ENCODE assay signal across 9 mouse cellular contexts in the genomic region with DNA sequence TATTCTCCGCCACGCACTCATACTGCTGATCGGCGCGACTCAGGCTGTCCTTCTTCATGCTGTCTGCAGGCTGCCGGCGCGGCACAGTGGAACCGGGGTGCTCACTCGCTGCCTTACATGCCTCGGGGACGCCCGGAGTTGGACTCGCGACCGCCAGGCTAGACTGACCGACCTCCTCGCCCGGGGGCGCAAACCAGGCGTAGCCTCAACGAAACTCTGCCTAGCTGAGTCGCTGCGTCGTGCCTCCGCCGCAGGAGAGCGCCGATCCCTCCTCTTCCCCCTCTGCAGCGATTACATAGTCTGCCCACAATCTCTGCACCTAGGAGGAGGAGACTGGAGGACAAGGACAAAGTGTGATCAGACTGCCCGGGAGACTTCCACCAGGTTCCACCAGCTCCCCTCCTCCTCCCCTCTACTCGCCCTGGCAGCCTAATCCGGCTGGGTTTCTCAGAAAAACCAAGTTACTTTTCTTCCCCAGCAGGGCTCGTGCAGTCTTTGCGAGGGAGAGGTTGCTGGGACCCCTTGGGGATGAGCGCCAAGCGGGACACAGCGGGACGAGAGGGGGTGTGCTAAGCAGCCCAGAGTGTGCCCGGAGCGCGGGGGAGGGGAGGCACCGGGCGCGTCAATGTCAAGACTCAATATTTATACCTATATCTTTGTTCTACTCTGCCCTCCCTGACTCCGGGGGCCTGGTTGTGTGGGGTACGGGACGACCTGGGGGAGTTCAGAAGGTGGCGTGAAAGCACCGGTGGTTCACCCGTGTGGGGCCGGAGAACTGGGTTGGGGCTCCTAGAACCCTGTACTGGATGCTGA.
A peak's percentile ranks its signal among the peaks of the same experiment; 100 is the strongest.
DNase-seq lines count a peak whose midpoint lies in the region; ATAC-seq lines count a peak whose summit lies in the region.
"Had no signal": no experiment of that assay in that cellular context is flagged by ENCODE, and none has a peak within 500 bp of the region (broad histone marks: within the 10 kb centered on the region; RNA-seq: fewer than 3 reads in every experiment).

No protein-coding gene starts in this region.

- WGBS in heart, embryonic 16.5 days = 17% methylated on average over 51 of the region's 52 CpGs
- WGBS in hindbrain, embryonic 12.5 days = 25% methylated on average over 47 of the region's 52 CpGs
- 24% methylated on average over 51 of the region's 52 CpGs for WGBS in midbrain, embryonic 14.5 days

- no peak overlapping the region for H3K9ac ChIP-seq in heart, embryonic 16.5 days (ENCODE audit: low read length)
- H3K9ac ChIP-seq in hindbrain, embryonic 12.5 days = no peak overlapping the region
- H3K9ac ChIP-seq in midbrain, embryonic 14.5 days (replicated peaks; ENCODE audit: low read length) = no peak overlapping the region

- no peaks in the 10 kb centered on the region for H3K4me1 ChIP-seq in heart, embryonic 16.5 days (ENCODE audit: control insufficient read depth, insufficient read depth, low read length)
- no peaks in the 10 kb centered on the region for H3K4me1 ChIP-seq in hindbrain, embryonic 12.5 days
- no peaks in the 10 kb centered on the region for H3K4me1 ChIP-seq in midbrain, embryonic 14.5 days (ENCODE audit: control insufficient read depth, insufficient read depth, low read length)

- no peak for ATAC-seq in heart, embryonic 16.5 days (replicated peaks; ENCODE audit: extremely low read depth, insufficient read depth, low FRiP score)
- peak; percentile 67 for ATAC-seq in hindbrain, embryonic 12.5 days (ENCODE audit: low FRiP score)
- ATAC-seq in midbrain, embryonic 14.5 days (ENCODE audit: low FRiP score, low TSS enrichment) = peak; percentile 63; the same call in 1 of the 2 replicates
- ATAC-seq: Patski had no signal

- no peaks in the 10 kb centered on the region for H3K36me3 ChIP-seq in heart, embryonic 16.5 days (ENCODE audit: control insufficient read depth, insufficient read depth)
- no peaks in the 10 kb centered on the region for H3K36me3 ChIP-seq in hindbrain, embryonic 12.5 days
- H3K36me3 ChIP-seq in midbrain, embryonic 14.5 days (ENCODE audit: control insufficient read depth, insufficient read depth, low read length) = no peaks in the 10 kb centered on the region

- H3K4me2 ChIP-seq in heart, embryonic 16.5 days (ENCODE audit: low read depth, low read length) = peak overlapping the region; percentile 78
- H3K4me2 ChIP-seq in hindbrain, embryonic 12.5 days (replicated peaks) = peak overlapping the region; percentile 66
- peak overlapping the region; percentile 68 for H3K4me2 ChIP-seq in midbrain, embryonic 14.5 days (ENCODE audit: low read length)

- H3K27me3 ChIP-seq in heart, embryonic 16.5 days (ENCODE audit: control insufficient read depth, insufficient read depth, low read length) = peaks cover 4% of the 10 kb centered on the region; the same call in 1 of the 2 replicates
- H3K27me3 ChIP-seq in hindbrain, embryonic 12.5 days = peaks cover 13% of the 10 kb centered on the region
- no peaks in the 10 kb centered on the region for H3K27me3 ChIP-seq in midbrain, embryonic 14.5 days (ENCODE audit: control insufficient read depth, insufficient read depth, low read length)

- H3K27ac ChIP-seq in heart, embryonic 16.5 days (ENCODE audit: low read length) = no peak overlapping the region
- no peak overlapping the region for H3K27ac ChIP-seq in hindbrain, embryonic 12.5 days
- no peak overlapping the region for H3K27ac ChIP-seq in midbrain, embryonic 14.5 days (replicated peaks; ENCODE audit: low read depth, low read length)

- no peak for DNase-seq in heart, adult 8-10 months (ENCODE audit: low spot score)
- peak; percentile 60 for DNase-seq in R1 (ENCODE audit: low read depth, low spot score)
- DNase-seq in midbrain, embryonic 14.5 days = peak; percentile 31
- no peak for DNase-seq in layer of hippocampus, adult 11-12 months (ENCODE audit: low spot score)
- no peak for DNase-seq in cerebellum, adult 11 months
- no peak for DNase-seq in layer of hippocampus, postnatal 25 days (ENCODE audit: extremely low spot score in 1 of 2, low spot score in 1 of 2)

- peak overlapping the region; percentile 49 for H3K4me3 ChIP-seq in heart, embryonic 16.5 days (ENCODE audit: low read length)
- H3K4me3 ChIP-seq in hindbrain, embryonic 12.5 days = peak overlapping the region; percentile 36
- H3K4me3 ChIP-seq in midbrain, embryonic 14.5 days (replicated peaks; ENCODE audit: low read depth, low read length) = peak overlapping the region; percentile 37

- H3K9me3 ChIP-seq in heart, embryonic 16.5 days (replicated peaks; ENCODE audit: control insufficient read depth, low read length) = no peaks in the 10 kb centered on the region
- no peaks in the 10 kb centered on the region for H3K9me3 ChIP-seq in hindbrain, embryonic 12.5 days (replicated peaks)
- no peaks in the 10 kb centered on the region for H3K9me3 ChIP-seq in midbrain, embryonic 14.5 days (ENCODE audit: control insufficient read depth, low read length)

Comparison
In these comparisons a context has a peak if more than half of its experiments do, and no peak if none do; other contexts are left out.
1. DNase-seq: peak in R1 (single experiment) and midbrain, embryonic 14.5 days (single experiment); none in heart, adult 8-10 months (single experiment), layer of hippocampus, adult 11-12 months (single experiment), cerebellum, adult 11 months (single experiment) and layer of hippocampus, postnatal 25 days (0 of 2).
2. Peak in every context shown above with its lines, with median percentiles within 50 percentile points of each other: H3K4me2 ChIP-seq and H3K4me3 ChIP-seq.